Mouse (Mus musculus): Measurements from ENCODE around the gene Emc6.

Gene Emc6

DNA sequence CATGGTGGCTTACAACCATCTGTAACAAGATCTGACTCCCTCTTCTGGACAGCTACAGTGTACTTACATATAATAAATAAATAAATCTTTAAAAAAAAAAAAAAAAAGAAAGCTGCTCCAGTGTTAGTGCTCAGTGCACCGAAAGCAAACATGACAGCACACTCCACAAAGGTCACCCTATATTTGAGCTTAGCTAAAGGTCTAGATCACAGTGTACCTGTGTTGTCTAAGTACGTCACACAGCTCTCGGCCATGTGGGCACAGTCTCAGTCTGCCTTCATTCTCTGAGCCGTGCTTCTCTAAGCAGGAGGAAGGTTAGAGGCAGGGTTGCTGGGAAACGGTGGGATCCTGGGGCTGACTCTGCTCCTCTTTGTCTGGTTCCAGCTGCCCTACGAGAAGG is 50.3 kb downstream of the Emc6 start:
- no peak for DNase-seq (ENCODE audit: low read depth)

Data from fibroblast of lung, adult 2 months (primary cell).